Mouse (Mus musculus) stomach, embryonic 16.5 days (tissue): ENCODE measurements around the gene Olfr1378. TPM values are rescaled to one million over a fixed set of nuclear protein-coding genes. Genes with fewer than 3 reads are reported as not detected.

ENCODE experiments used
- polyA plus RNA-seq: library from polyadenylated mRNA; unstranded; fragments of >200 nt; fragmentation: Nextera tagmentation; extraction: Ambion mirVana; gene quantifications from 2 replicates; pipeline ENCODE4 v1.2.1, GENCODE M21; 2015

Olfr1378 gene
- polyA plus RNA-seq, 1 experiment from 2014 or later = not detected

Other genes starting within 250 kb of the Olfr1378 start
- 24.9 and 25.9 TPM in 2 replicates for gene Zfp354c, start 138.8 kb upstream of the Olfr1378 start, polyA plus RNA-seq
- 0.57 and 0.62 TPM in 2 replicates for gene Zfp879, start 125.0 kb upstream of the Olfr1378 start, polyA plus RNA-seq
- 0.14 and 0.19 TPM in 2 replicates for gene Grm6, start 115.8 kb upstream of the Olfr1378 start, polyA plus RNA-seq
- gene Zfp454, start 78.9 kb upstream of the Olfr1378 start, polyA plus RNA-seq = 5.6 and 6.9 TPM in 2 replicates
- gene Zfp2, start 50.4 kb upstream of the Olfr1378 start, polyA plus RNA-seq = 11.6 and 11.8 TPM in 2 replicates
- 1.5 and 1.8 TPM in 2 replicates for gene Zfp354b, start 34.9 kb upstream of the Olfr1378 start, polyA plus RNA-seq
- gene 4933414I15Rik, start 22.8 kb upstream of the Olfr1378 start, polyA plus RNA-seq = not detected in 2 replicates
- gene Prop1, start 12.8 kb upstream of the Olfr1378 start, polyA plus RNA-seq = not detected in 2 replicates
- gene Olfr1377, start 15.4 kb downstream of the Olfr1378 start, polyA plus RNA-seq = not detected in 2 replicates
- gene Olfr51, start 37.1 kb downstream of the Olfr1378 start, polyA plus RNA-seq = not detected in 2 replicates
- gene Olfr54, start 47.7 kb downstream of the Olfr1378 start, polyA plus RNA-seq = not detected in 2 replicates
- not detected in 2 replicates for gene Olfr1375, start 81.6 kb downstream of the Olfr1378 start, polyA plus RNA-seq
- gene Zfp354a, start 92.7 kb downstream of the Olfr1378 start, polyA plus RNA-seq = 7.4 TPM in 2 replicates